Mouse (Mus musculus) adrenal gland (tissue): ENCODE measurements around the gene B4galnt2.
"Not testable (repeated sequence)": the region's sequence is repeated elsewhere in the genome, so short reads cannot be mapped to it uniquely, and the experiment has no call there.

Experiments used
- intact Hi-C: fragments of 180-260 bp; cut with DNase I; formaldehyde crosslinking; loops from one replicate; pipeline ENCODE4 v1.15.1; 2025
- long read RNA-seq, 2 experiments: library from polyadenylated mRNA; unstranded; transcript quantifications; one replicate each; pipeline ENCODE4 v2.0.0; 2020; ENCODE audit warnings: borderline replicate concordance in 1 of 2; ENCODE audit not compliant: insufficient replicate concordance in 1 of 2

The B4galnt2 gene
- long read RNA-seq, experiment 1, partial matches to known transcripts = 0 of 1 reads
- long read RNA-seq, experiment 1, other reads (novel, unspliced or antisense) = 1 of 1 reads
- long read RNA-seq, experiment 2, partial matches to known transcripts = 0 of 2 reads
- long read RNA-seq, experiment 2, other reads (novel, unspliced or antisense) = 2 of 2 reads

DNA sequence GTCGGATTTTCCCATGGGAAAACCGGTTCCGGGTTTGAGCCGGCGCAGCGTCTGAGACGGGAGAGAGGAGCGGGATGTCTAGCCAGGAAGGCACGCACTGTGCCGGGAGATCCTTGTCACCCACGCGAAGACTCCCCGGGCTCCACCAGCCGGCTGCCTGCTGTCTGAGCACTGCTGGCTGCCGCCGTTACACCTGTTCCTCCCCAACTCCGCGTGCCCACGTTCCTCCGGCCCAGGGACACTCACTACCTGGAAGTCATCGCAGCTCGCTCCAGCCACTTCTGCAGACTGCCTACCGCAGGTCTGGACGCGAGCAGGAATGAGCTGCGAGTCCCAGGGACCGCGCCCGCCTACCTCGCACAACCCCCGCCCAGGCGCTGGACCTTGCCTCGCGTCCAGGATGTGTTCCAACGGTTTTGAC is at the start of gene B4galnt2:
Gene B4galnt2, minus strand, starts transcription at position 321 of the 421 bp plus-strand sequence.
- intact Hi-C loops = no loop called here

DNA sequence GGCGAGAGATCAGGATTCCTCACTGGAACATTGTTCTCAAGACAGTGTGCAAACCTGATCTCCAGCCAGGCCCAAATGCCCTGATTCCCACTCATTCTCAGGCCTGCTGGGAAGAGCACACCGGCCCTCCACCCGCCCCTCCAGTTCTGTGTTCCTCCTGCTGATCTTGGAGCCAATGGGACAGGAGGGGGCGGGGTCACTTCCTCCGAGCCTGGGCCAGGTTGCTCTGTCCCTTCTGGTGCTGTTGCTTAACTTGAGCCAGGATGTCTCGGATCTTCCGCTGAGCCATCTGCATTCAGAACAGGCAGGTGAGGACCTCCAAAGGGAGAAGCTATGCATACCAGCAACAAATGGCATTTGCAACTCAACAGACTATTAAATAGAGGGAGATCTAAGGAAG is 48.6 kb upstream of the B4galnt2 start:
- intact Hi-C loops = no loop called here

DNA sequence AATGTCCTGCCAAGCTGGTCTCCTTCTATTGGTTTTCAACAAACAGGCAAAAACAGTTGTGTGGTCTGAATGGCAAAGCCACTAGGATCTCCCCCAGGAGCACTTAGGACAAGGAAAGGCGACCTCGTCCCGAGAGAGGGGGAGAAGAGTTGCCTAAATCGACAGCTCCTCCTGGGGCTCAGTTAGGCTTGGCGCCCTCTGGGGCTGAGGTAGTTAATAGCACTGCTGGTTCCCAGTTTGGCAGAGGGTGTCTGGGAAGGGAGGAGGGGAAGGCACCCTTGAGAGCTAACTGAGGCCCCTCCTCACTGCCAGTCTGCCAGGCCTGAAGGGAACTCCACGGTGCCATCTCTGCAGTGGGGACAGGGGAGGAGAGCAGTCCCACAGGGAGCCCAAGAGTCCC is 44.5 kb upstream of the B4galnt2 start:
- intact Hi-C loops = no loop called here

DNA sequence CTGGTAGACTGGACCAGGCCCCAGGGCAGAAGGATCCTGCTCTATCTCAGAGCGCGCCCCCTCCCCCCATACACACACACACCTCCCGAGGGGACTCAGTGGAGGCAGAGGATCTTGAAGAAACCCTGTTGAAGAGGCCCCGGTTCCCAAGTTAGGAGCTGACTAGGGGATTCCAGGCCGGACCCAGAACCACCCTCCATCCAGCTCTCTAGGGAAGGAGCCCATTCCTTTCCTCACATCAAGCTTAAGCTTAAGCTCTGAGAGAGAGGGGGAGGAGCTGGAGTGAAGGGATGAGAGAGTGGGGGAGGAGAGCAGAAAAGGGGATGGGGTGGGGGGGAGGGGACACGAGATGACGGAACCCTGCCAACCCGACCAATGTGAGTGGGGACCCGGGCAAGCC is 43.6 kb upstream of the B4galnt2 start:
- intact Hi-C loops = no loop called here

DNA sequence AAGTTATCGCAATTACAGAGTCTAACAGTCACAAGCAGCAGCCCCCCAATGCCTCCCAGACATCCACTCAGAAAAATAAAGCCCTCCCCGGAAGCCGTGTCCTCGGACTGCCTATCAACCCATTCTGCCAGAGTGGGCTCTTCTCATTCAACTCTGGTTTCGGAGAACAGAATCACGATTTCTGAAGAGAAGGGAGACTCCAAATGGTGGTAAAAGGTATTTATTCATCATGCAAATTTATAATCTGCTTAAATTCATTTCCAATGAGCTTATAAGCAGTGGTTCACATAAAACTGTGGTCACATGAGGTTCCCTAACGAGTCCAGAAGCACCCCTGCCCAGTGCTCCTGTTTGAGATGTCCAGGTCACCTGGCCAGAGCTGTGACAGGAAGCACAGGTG is 42.7 kb upstream of the B4galnt2 start:
- intact Hi-C loops = no loop called here

DNA sequence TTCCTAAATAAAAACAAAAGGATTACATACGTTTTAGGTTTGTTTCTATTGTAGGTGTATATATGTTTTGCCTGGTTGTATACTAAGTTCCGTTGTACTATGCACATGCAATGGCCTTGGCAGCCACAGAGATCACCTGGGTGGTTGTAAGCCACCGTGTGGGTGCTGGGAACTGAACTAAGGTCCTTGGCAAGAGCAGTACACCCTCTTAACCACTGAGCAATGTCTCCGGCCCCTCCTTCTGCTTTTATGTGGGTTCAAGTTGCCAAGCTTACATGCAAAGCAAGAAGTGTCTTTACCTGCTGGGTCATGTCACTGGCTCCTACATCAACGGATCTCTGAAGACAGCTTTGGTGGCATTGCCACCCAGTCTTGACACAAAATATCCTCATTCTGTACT is 38.6 kb upstream of the B4galnt2 start:
- intact Hi-C loops = no loop called here

DNA sequence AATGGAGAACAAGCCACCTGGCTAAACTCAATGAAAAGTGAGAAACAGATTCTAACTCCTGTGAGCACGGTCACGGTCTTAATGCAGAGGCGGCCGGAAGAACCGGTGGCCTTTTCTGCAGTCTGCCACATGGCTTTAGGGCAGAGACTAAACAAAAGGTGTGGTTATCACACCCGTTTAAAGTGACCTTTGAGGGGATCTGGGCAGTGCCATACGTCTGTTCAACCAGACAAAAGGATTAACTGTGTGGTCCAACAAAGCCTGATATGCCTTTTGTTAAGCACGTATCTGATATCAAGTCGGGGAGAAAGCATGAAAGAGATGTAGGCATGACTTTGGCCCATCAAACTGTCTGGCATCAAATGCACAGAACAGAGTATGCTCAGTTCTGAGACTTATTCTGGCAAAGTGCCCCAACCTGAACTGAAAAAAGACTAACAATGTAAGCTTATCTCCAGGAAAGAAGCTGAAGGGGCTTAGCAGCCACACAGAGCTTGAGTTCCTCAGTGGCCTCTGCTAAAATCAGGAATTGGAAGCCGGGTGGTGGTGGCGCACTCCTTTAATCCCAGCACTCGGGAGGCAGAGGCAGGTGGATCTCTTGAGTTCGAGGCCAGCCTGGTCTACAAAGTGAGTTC is 31.3 kb upstream of the B4galnt2 start:
- intact Hi-C loops = no loop called here

DNA sequence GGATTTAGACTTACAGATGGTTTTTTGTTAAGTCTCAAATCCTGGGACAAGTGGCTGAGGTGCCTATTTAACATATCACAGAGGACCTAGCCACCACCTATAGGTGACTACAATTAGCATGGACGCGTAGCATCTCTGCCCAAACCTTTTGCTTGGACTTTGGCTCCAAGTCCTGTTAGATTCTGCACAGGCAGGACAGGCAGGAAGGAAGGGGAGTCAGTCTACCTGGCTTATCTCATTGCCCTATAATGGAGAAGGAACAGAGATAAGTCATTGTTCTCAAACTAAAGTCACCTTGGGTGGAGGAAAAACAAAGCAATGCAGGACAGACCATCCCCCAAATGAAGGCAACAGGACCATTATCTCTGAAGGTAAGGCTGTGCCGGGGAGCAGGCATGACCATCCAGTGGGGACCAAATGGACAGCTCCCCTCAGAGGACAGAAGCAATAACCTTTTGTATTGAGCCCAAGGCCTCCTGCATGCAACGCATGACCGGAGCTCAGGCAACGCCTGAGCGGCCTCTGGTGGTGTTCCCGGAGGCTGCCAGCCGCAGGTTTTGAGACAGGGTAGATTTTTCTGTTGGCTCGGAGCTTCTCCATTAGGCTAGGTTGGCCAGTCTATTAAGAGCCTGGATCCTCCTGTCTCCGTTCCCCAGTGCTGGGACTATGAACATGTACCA is 25.3 kb upstream of the B4galnt2 start:
- intact Hi-C loops = loop anchor here (2.0 kb wide), 1 partner anchor 63 kb away; no protein-coding TSS in a partner anchor

DNA sequence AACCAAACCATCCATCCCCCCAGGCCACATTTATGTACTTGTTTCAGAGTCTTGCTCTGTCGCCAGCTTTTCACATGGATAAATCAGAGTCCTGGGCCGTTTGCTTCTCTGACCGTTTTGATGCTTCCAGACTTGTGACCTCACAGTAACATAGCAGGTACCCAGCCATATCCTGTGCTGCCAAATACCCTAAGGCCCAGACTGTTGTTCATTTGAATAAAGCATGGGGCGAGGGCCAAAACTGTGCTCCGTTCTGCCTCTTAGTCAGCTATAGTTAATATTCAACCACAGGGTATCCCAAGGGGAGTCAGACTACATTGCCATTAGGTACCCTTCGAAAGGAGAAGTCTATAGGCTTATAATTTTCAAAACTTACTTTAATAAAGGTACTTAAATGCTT is 21.7 kb upstream of the B4galnt2 start:
- intact Hi-C loops = no loop called here

DNA sequence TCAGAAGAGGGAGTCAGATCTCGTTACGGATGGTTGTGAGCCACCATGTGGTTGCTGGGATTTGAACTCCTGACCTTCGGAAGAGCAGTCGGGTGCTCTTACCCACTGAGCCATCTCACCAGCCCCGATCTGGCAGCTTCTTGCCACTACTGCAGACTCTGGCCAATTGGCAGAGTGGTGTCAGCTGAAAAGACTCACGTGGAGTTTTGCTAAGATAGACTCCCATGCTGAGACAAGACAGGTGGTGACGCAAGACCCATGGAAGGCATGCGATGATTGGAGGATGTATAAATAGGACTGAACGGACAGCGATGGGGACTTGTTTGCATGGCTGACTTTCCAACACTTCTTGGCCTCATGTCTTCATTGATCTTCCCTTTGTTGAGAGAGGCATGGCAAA is 17.5 kb upstream of the B4galnt2 start:
- intact Hi-C loops = not testable (repeated sequence)

DNA sequence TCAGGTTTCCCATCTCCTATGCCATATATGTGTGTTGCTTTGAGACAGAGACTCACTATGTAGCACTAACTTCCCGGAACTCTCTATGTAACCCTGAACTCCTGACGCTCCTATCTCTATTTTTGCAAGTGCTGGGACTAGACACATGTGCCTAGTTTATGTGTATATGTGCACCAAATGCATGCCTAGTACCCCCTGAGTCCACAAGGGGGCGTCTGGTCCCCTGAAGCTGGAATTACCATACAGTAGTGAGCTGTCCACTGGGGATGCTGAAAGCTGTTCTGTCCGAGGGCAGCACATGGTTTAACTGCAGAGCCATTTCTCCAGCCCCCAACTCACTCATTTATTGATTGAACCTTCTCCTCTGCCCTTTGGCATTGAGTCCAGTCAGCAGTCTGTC is 11.7 kb upstream of the B4galnt2 start:
- intact Hi-C loops = no loop called here

DNA sequence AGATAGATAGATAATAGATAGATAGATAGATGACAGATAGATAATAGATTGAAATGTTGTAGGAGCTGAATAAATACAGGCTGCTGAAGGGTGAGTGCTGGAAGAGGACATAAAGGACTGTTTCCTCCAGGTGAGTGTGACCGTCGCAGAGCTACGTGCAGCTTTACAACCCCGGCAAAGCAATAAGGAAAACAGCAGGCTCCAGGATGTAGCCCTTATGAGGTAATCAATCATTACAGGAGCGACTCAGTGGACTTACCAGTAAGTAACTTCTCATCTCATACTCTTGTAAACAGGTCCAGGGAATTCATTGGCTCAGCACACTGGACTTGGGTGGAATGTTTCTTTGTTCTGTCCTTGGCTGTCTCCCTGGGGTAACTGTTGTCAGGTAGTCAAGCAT is 11.3 kb upstream of the B4galnt2 start:
- intact Hi-C loops = no loop called here

DNA sequence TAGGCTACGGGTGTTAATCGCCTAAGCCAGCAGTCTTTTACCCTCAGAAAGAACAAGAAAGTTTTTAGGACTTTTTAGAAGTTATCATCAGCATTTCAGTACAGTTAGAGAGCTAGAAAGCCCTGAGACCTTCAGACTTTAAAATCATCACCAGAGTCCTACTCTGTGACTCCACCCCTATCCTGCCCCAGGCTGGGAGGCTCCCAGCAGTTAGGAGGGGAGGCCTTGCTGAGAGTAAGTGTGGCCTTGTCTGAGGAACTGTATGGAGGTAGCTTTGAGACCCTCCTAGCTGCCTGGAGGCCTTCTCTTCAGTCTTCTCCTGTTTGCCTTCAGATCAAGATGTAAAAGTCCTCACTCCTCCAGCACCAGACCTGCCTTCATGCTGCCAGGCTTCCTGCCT is 9.5 kb upstream of the B4galnt2 start:
- intact Hi-C loops = no loop called here

DNA sequence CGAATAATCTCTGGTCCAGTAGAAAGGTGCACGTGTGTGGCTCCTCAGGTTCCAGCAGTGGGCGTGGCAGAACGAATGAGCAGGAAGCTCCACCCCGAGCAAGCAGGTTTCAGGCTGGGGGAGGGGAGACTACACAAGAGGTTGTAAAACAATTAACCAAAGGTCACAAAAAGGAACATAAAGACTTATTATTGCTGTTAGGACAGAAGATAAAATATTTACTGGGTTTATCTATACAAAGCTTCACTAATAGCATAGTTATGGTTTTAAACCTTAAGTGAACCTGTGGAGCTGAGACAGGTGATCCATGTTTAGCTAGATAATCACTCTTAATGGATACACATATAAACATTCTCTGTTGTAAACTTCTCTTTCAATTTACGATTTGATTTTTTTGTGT is 8.8 kb upstream of the B4galnt2 start:
- intact Hi-C loops = not testable (repeated sequence)

DNA sequence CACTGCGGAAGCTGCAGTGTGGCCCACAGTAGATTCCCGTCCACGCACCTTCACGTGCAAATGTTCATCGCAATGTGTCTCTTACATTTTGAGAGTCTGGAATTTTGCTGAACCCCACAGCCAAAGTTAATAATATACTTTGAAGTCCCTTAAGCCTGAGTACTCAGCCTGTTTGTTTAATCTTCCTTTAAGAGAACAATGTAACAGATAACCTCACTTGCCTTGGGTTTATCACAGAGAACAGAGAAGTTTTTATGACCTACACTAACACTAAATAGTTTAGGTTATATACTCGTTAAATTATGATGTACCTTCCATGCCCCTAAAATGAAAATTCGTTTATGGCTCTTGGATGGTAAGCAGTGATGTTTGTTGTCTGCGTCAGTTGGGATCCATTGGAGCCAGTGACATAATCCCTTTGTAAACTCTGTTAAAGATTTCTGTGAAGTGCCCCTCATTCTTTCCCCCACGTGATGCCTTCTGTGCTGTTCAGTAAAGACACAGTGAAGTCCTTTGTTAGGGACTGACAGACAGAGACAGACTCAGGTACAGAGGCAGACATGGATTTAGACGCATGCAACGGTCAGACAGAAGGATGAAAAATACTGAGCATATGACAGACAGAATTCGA is 7.4 kb upstream of the B4galnt2 start:
- intact Hi-C loops = no loop called here

DNA sequence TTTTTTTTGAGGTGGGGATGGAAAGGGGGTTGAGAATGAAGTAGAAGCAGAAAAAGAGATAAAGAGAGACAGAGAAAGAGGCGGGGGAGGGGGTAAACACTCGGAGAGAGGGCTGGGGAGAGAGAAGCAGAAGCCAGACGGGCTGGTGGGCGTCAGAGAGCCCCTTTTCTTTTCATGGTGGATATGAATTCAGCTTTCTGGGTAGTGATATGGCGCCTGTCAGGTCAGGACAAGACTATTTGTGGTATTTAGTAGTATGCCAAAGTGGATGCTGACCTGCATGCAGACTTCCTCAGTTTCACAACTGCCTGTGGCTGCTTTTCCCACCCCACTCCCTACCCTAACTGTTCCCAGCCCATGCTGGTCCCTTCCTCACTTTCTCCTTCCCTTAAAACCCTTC is 1.7 kb upstream of the B4galnt2 start:
- intact Hi-C loops = no loop called here

DNA sequence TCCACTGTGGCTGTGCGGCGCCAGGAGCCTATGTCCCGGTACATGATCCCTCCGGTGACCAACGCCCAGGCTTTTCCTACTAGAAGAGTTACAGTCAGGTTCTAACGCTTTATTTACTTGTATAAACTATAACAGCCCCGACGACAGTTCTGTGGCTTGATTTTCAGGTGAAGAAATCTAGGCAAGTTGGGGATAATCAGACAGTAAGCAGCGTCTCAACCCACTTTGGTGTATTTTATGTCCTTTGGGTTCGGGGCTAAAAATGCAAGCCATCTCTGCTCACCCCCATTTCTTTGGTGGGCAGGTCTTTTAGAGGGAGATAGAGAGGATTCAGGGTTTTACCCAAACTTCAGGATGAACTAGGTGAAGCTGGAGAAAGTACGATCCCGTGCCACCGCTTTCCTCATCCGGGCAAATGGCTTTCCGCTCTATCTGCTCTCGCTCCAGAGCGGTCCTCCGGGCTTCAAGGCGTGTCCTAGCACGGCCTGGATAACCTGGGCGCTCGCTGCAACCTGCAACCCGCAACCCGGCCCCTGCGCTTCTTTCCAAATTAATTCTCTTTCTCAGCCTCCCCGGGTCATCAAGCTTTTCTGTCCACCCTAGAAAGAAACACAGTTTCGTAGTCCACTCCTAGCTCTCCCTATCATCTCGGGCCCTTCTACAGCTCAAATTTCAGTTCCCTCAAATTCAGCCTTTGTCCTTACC is 467 bp upstream of the B4galnt2 start:
- intact Hi-C loops = no loop called here

DNA sequence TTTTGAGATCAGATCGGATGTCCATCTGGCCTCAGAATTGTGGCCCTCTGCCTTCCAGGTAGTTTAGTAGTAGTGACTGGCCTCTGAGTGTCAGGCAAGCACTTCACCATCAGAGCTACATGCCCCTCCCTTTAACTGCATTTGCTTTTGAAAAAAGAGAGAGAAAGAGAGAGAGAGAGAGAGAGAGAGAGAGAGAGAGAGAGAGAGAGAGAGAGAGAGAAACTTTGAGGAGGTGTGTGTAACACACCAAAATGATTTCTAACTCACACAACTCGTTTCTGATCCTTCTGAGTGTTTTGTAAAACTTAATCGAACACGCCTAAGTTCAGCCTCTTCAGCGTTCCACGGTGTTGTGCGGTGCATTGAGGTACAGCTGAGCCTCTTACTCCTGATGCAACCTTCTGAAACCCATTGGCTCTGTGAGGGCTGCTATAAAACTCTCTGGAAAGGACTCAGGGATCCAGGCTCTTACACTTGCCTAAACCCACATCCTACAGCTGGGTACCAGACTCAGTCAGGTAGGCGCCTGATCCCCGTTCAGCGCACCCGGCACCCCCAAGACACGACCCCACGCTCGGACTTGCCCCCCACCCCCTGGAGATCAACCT is 628 bp downstream of the B4galnt2 start:
- intact Hi-C loops = no loop called here

DNA sequence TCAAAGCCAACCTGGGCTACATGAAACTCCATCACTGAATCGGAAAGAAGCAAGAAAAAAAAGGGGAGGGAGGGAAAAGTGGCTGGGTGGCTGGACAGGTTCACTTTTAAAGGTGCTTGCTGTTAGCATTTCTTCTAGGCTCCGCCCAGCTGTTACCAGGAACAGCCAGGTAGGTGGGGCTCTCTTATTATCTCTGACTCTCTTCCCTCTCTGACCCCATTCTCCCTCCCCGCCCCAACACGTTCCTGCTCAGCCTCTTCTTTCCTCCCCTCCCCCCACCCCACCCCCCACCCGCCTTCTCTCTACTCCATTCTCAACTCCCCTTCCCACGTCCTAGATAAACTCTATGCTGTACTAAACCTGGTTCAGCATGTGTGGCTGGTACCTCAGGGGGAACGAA is 3.1 kb downstream of the B4galnt2 start:
- intact Hi-C loops = no loop called here

DNA sequence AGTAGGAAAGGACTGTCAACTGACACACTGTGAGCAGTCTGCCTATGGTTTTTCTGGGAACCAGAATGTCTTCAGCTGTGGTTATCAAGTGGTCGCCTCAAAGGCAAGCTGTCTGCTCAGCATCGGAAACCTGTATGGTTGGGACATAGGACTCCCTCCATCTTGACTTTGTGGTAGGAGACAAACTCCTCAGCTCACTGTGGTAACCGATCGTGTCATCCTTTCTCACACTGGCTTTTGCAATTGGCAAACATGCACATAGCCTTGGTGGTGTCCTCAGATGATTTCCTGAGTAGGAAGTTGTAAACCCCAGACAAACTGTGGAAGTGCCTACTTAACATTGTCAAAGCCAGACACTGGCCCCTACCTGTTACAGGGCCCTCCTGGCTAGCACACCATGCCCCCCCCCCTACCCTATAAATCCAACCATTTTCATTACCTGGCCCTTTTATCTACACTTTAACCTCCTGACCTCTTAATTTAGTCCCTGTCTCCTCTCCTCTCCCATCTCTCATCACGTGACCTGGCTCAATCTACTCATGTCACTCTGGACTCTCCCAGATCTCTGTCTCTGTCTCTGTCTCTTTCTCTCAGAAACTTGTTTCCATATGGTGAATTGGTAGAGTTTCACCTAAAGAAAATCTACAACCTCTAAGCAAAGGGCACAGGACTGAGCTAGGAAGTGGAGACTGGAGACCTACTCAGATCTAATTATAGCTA is 6.7 kb downstream of the B4galnt2 start:
- intact Hi-C loops = no loop called here

DNA sequence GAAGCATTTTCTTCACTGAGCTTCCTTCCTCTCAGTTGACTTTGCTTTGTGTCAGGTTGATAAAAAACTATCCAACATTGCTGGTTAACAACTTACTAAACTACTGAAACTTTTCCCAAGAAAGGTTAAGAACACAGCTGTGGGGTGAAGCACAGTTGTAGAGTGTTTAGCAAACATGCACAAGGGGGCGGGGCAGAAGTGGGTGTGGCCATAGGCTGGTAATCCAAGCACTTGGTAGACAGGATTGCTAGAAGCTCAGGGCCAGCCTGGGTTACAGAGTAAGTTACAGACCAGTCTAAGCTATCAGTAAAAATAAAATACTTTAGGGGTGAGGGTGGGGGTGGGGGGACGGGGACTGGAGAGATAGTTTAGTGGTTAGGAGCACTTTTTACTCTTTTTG is 10.4 kb downstream of the B4galnt2 start:
- intact Hi-C loops = no loop called here
